In genomic region chr2:178630511-178630910, GRCm38 (mm10) we compare ENCODE assay signal across 12 mouse cellular contexts.
DNase-seq lines count a peak whose midpoint lies in the region; ATAC-seq lines count a peak whose summit lies in the region.
"Had no signal": no experiment of that assay in that cellular context is flagged by ENCODE, and none has a peak within 500 bp of the region (broad histone marks: within the 10 kb centered on the region; RNA-seq: fewer than 3 reads in every experiment).

No protein-coding gene starts in this region.

- H3K4me2 ChIP-seq in hindbrain, embryonic 13.5 days: no peak overlapping the region
- H3K4me2 ChIP-seq in embryonic facial prominence, embryonic 13.5 days: peak overlapping the region; percentile 14; the same call in 1 of the 2 replicates
- no peak overlapping the region for H3K4me2 ChIP-seq in limb, embryonic 11.5 days (ENCODE audit: low read depth, severe bottlenecking)

- no peak overlapping the region for H3K27ac ChIP-seq in hindbrain, embryonic 10.5 days
- H3K27ac ChIP-seq in hindbrain, embryonic 13.5 days: no peak overlapping the region
- H3K27ac ChIP-seq in embryonic facial prominence, embryonic 13.5 days: peak overlapping the region; percentile 72
- no peak overlapping the region for H3K27ac ChIP-seq in limb, embryonic 11.5 days (replicated peaks; ENCODE audit: low read depth, low read length)

- no peak overlapping the region for H3K4me3 ChIP-seq in hindbrain, embryonic 10.5 days
- no peak overlapping the region for H3K4me3 ChIP-seq in hindbrain, embryonic 13.5 days
- no peak overlapping the region for H3K4me3 ChIP-seq in embryonic facial prominence, embryonic 13.5 days
- H3K4me3 ChIP-seq in limb, embryonic 11.5 days (ENCODE audit: low read depth, low read length): no peak overlapping the region
- H3K4me3 ChIP-seq: erythroblast, embryonic 14.5 days had no signal

- H3K36me3 ChIP-seq in hindbrain, embryonic 10.5 days: no peaks in the 10 kb centered on the region
- no peaks in the 10 kb centered on the region for H3K36me3 ChIP-seq in hindbrain, embryonic 13.5 days
- H3K36me3 ChIP-seq in embryonic facial prominence, embryonic 13.5 days: no peaks in the 10 kb centered on the region
- H3K36me3 ChIP-seq in limb, embryonic 11.5 days (ENCODE audit: control insufficient read depth, insufficient read depth, low read length): no peaks in the 10 kb centered on the region

- no peaks in the 10 kb centered on the region for H3K9me3 ChIP-seq in hindbrain, embryonic 10.5 days
- H3K9me3 ChIP-seq in hindbrain, embryonic 13.5 days: no peaks in the 10 kb centered on the region
- no peaks in the 10 kb centered on the region for H3K9me3 ChIP-seq in embryonic facial prominence, embryonic 13.5 days
- H3K9me3 ChIP-seq in limb, embryonic 11.5 days (ENCODE audit: control insufficient read depth, low read length): no peaks in the 10 kb centered on the region

- H3K4me1 ChIP-seq in hindbrain, embryonic 10.5 days (replicated peaks): peaks cover 56% of the 10 kb centered on the region
- peaks cover 46% of the 10 kb centered on the region for H3K4me1 ChIP-seq in hindbrain, embryonic 13.5 days (replicated peaks)
- H3K4me1 ChIP-seq in embryonic facial prominence, embryonic 13.5 days: peaks cover 82% of the 10 kb centered on the region
- peaks cover 20% of the 10 kb centered on the region for H3K4me1 ChIP-seq in limb, embryonic 11.5 days (ENCODE audit: control insufficient read depth, insufficient read depth, low read length)

- H3K9ac ChIP-seq in hindbrain, embryonic 13.5 days: no peak overlapping the region
- H3K9ac ChIP-seq in embryonic facial prominence, embryonic 13.5 days: no peak overlapping the region
- no peak overlapping the region for H3K9ac ChIP-seq in limb, embryonic 11.5 days (ENCODE audit: low read length)
- H3K9ac ChIP-seq: liver, postnatal 0 days had no signal

- no peak; the same call in 1 of the 2 replicates for ATAC-seq in hindbrain, embryonic 13.5 days (ENCODE audit: low FRiP score)
- ATAC-seq in embryonic facial prominence, embryonic 13.5 days (ENCODE audit: insufficient number of reproducible peaks, insufficient read depth, low FRiP score, low TSS enrichment, low read depth): peak; percentile 73
- peak; percentile 71 for ATAC-seq in limb, embryonic 11.5 days (ENCODE audit: insufficient number of reproducible peaks, low FRiP score, low TSS enrichment, low read depth)
- ATAC-seq: liver, postnatal 0 days had no signal

- DNase-seq in hindbrain, embryonic 10.5 days (ENCODE audit: low spot score): peak; percentile 23
- peak; percentile 50 for DNase-seq in embryo, embryonic 10.5 days (ENCODE audit: low spot score)
- DNase-seq in limb, embryonic 11.5 days (ENCODE audit: low spot score): peak; percentile 47
- DNase-seq in cerebellum, postnatal 14 days: no peak
- no peak for DNase-seq in B cell, adult 2 months
- no peak for DNase-seq in cerebellum, adult 9-10 months
- DNase-seq: cerebellum, adult 11-12 months; layer of hippocampus, adult 9-11 months had no signal

- WGBS in hindbrain, embryonic 10.5 days: 74% methylated on average over 12 of the region's 12 CpGs
- WGBS in hindbrain, embryonic 13.5 days: 78% methylated on average over 12 of the region's 12 CpGs
- 27% methylated on average over 12 of the region's 12 CpGs for WGBS in embryonic facial prominence, embryonic 13.5 days
- 59% methylated on average over 12 of the region's 12 CpGs for WGBS in limb, embryonic 11.5 days

- H3K27me3 ChIP-seq in hindbrain, embryonic 10.5 days (ENCODE audit: insufficient read depth, poor library complexity, severe bottlenecking): no peaks in the 10 kb centered on the region
- peaks cover 9% of the 10 kb centered on the region; the same call in 1 of the 2 replicates for H3K27me3 ChIP-seq in hindbrain, embryonic 13.5 days
- 0 out of 2 replicates have a peak, but pooled peaks cover 3% of the 10 kb centered on the region for H3K27me3 ChIP-seq in embryonic facial prominence, embryonic 13.5 days
- no peaks in the 10 kb centered on the region for H3K27me3 ChIP-seq in limb, embryonic 11.5 days (ENCODE audit: control insufficient read depth, insufficient read depth, low read length)

Comparison
In these comparisons a context has a peak if more than half of its experiments do, and no peak if none do; other contexts are left out.
1. DNase-seq: peak in hindbrain, embryonic 10.5 days (single experiment), embryo, embryonic 10.5 days (single experiment) and limb, embryonic 11.5 days (single experiment); none in cerebellum, postnatal 14 days (0 of 2), B cell, adult 2 months (0 of 2) and cerebellum, adult 9-10 months (single experiment).